Mouse (Mus musculus) heart, adult 2 months (tissue): Measurements from ENCODE around the gene Tbc1d5.

Source experiments
- CTCF ChIP-seq: fragments of 200-600 bp; IDR thresholded peaks from 2 replicates; pipeline ENCODE4 v1.8.1; 2022; ENCODE audit warnings: antibody characterized with exemption, mild to moderate bottlenecking, moderate library complexity
- EP300 ChIP-seq: fragments of 200-500 bp; IDR thresholded peaks from 2 replicates; pipeline ENCODE4 v1.6.1; 2011; ENCODE audit warnings: low read depth, low read length, control low read depth; ENCODE audit not compliant: insufficient read depth
- POLR2A ChIP-seq: fragments of 200-500 bp; IDR thresholded peaks from 2 replicates; pipeline ENCODE4 v1.6.1; 2011; ENCODE audit warnings: mild to moderate bottlenecking, low read depth, low read length, control low read depth; ENCODE audit not compliant: insufficient read depth

- TF ChIP-seq CTCF (no peak), POLR2A (no peak), EP300 (no peak)
These were observed 311.9 kb downstream of the Tbc1d5 start for GRCm38 (mm10) chr17:50867297-50867696.
